Mouse (Mus musculus): ENCODE measurements around the gene St6gal1.

DNA sequence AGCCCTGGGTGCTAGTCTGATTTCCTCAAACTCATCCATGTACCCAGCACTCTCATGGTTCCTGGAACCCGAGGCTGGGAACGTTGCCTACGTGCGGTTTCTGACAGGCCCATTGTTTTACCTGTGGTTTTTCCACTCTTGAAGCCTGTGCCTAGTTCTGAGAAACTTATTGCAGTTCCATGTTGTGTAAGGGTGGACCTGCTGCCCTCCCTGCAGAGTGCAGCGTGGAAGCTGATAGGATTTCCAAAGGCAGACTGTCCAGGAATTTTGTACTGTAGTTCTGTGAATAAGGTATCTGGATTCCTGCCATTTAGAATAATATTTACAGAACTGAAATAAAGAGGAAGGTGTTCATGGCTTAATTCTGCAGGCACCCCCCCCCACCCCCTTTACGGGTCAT, 102.1 kb downstream of the St6gal1 start:
- no peak for TF ChIP-seq CTCF (IDR thresholded peaks at IDR 0.05; ENCODE audit: borderline replicate concordance, insufficient read depth, low read depth, low read length)
- no peak for TF ChIP-seq POLR2A (IDR thresholded peaks at IDR 0.05; ENCODE audit: borderline replicate concordance, insufficient read depth, low read length)
